1 mouse cellular context compared by ENCODE assay signal in the genomic region with DNA sequence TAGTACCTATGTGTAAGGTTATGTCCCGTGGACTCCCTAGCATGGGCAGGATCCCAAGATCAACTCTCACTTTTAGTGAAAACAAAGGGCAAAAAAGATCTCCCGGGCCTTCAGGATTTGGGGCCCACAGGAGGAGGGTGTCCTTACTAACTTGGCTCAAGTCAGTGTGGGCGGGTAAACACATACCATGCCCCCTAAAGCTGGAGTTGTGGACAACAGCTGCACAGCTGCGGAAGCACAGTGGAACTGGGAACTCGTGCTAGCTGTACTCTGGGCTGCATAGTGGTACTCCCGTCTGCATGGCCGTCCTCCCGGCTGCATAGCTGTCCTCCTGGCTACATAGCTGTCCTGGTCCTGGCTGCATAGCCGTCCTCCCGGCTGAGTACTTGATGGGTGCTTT.
TF ChIP-seq lines count a peak whose summit lies in the region.

No protein-coding gene starts in this region.

TF ChIP-seq in MEL, 35 proteins besides CTCF, POLR2A, EP300 and RAD21 (continued from another document):
- no peak; the same call in 1 of the 2 replicates for TF ChIP-seq HCFC1 (IDR thresholded peaks at IDR 0.05; ENCODE audit: low read depth, low read length)
- TF ChIP-seq RCOR1 (IDR thresholded peaks at IDR 0.05; ENCODE audit: low read depth, low read length): no peak
- TF ChIP-seq SIN3A (IDR thresholded peaks at IDR 0.05; ENCODE audit: low read length): no peak; the same call in 1 of the 2 replicates
- no peak for TF ChIP-seq E2F4 (IDR thresholded peaks at IDR 0.05; ENCODE audit: borderline replicate concordance, low read depth, low read length)
- TF ChIP-seq UBTF (IDR thresholded peaks at IDR 0.05; ENCODE audit: borderline replicate concordance, insufficient read depth, low read depth, low read length): no peak
- TF ChIP-seq NRF1 (IDR thresholded peaks at IDR 0.05; ENCODE audit: insufficient read depth, low read depth, low read length, poor library complexity, severe bottlenecking): no peak
- no peak for TF ChIP-seq JUND (IDR thresholded peaks at IDR 0.05; ENCODE audit: low read depth, low read length)
- TF ChIP-seq ZNF384 (IDR thresholded peaks at IDR 0.05; ENCODE audit: low read depth, low read length): no peak
- no peak for TF ChIP-seq POLR2AphosphoS2 (IDR thresholded peaks at IDR 0.05; ENCODE audit: low read length)
- TF ChIP-seq MYB (IDR thresholded peaks at IDR 0.05; ENCODE audit: low read depth, low read length): no peak
- no peak for TF ChIP-seq MEF2A (IDR thresholded peaks at IDR 0.05; ENCODE audit: extremely low read depth, insufficient replicate concordance, low read depth, low read length, poor library complexity, severe bottlenecking)
- no peak; the same call in 1 of the 2 replicates for TF ChIP-seq KAT2A (conservative IDR thresholded peaks at IDR 0.05; ENCODE audit: low read depth, low read length)
- no peak for TF ChIP-seq GATA1 (IDR thresholded peaks at IDR 0.05; ENCODE audit: low read depth, low read length)
- no peak for TF ChIP-seq NELFE (IDR thresholded peaks at IDR 0.05; ENCODE audit: low read depth, low read length)
- no peak; the same call in 1 of the 2 replicates for TF ChIP-seq POLR2AphosphoS5 (IDR thresholded peaks at IDR 0.05; ENCODE audit: borderline replicate concordance, low read depth, low read length)
- 0 out of 2 replicates have a peak, but pooled peaks have one; percentile 19 for TF ChIP-seq MYC (IDR thresholded peaks at IDR 0.05; ENCODE audit: low read depth, low read length)
- TF ChIP-seq TCF12 (IDR thresholded peaks at IDR 0.05; ENCODE audit: low read depth, low read length): peak; percentile 26; the same call in 1 of the 2 replicates
- no peak for TF ChIP-seq ZMIZ1 (IDR thresholded peaks at IDR 0.05; ENCODE audit: low read depth, low read length)
- no peak for TF ChIP-seq TAL1 (IDR thresholded peaks at IDR 0.05; ENCODE audit: low read length)
- TF ChIP-seq MXI1 (IDR thresholded peaks at IDR 0.05; ENCODE audit: low read depth, low read length): peak; percentile 57; the same call in 1 of the 2 replicates
- no peak for TF ChIP-seq MAFK (IDR thresholded peaks at IDR 0.05; ENCODE audit: borderline replicate concordance, low read depth, low read length)
- peak; percentile 30; the same call in 1 of the 2 replicates for TF ChIP-seq ETS1 (IDR thresholded peaks at IDR 0.05; ENCODE audit: low read depth, low read length)
- peak; percentile 16; the same call in 1 of the 2 replicates for TF ChIP-seq CHD1 (IDR thresholded peaks at IDR 0.05; ENCODE audit: low read depth, low read length)
- no peak for TF ChIP-seq ZKSCAN1 (IDR thresholded peaks at IDR 0.05; ENCODE audit: low read depth, low read length)
- TF ChIP-seq GABPA (IDR thresholded peaks at IDR 0.05; ENCODE audit: low read depth, low read length): no peak
- peak; percentile 16; the same call in 1 of the 2 replicates for TF ChIP-seq MAX (IDR thresholded peaks at IDR 0.05; ENCODE audit: low read length)
- no peak for TF ChIP-seq TBP (IDR thresholded peaks at IDR 0.05; ENCODE audit: low read depth, low read length)
